In genomic region chr9:54801460-54801961, GRCm38 (mm10) we compare ENCODE assay signal across 17 mouse cellular contexts. TPM values are rescaled to one million over a fixed set of nuclear protein-coding genes. Genes with fewer than 3 reads are reported as not detected.
DNase-seq lines count a peak whose midpoint lies in the region; ATAC-seq and TF ChIP-seq lines count a peak whose summit lies in the region.
"Had no signal": no experiment of that assay in that cellular context is flagged by ENCODE, and none has a peak within 500 bp of the region (broad histone marks: within the 10 kb centered on the region; RNA-seq: fewer than 3 reads in every experiment).

No protein-coding gene starts in this region.

- no peak overlapping the region for H3K4me2 ChIP-seq in hindbrain, embryonic 14.5 days (replicated peaks)
- H3K4me2 ChIP-seq in limb, embryonic 12.5 days: 0 out of 2 replicates have a peak overlapping the region, but pooled peaks have one; percentile 13
- H3K4me2 ChIP-seq: forebrain, embryonic 13.5 days; lung, embryonic 14.5 days had no signal

- no peak for TF ChIP-seq POLR2A in cerebellum, adult 2 months (IDR thresholded peaks at IDR 0.05; ENCODE audit: borderline replicate concordance, insufficient read depth, low read length)

- DNase-seq in hindbrain, embryonic 10.5 days (ENCODE audit: low spot score): peak; percentile 58
- no peak for DNase-seq in hindbrain, embryonic 14.5 days (ENCODE audit: low spot score)
- DNase-seq in ES-E14 (ENCODE audit: low read depth, low spot score): peak; percentile 65
- DNase-seq in embryonic facial prominence, embryonic 10.5 days (ENCODE audit: low spot score): peak; percentile 87
- DNase-seq in kidney, adult 9 months: no peak
- DNase-seq in right cerebral cortex, postnatal 14 days: no peak
- DNase-seq in cerebellum, adult 2 months: no peak
- DNase-seq: cerebellum, postnatal 14 days; heart, adult 18-20 months; heart, postnatal 4 days; kidney, adult 11 months; left cerebral cortex, postnatal 4 days; lung, embryonic 14.5 days; thymus, postnatal 4 days had no signal

- ATAC-seq in hindbrain, embryonic 14.5 days (ENCODE audit: low FRiP score): no peak
- ATAC-seq in limb, embryonic 12.5 days (ENCODE audit: insufficient number of reproducible peaks, insufficient read depth, low FRiP score, low TSS enrichment, low read depth): peak; percentile 75; the same call in 1 of the 2 replicates
- ATAC-seq: forebrain, embryonic 13.5 days had no signal

- H3K4me3 ChIP-seq in hindbrain, embryonic 10.5 days: no peak overlapping the region
- no peak overlapping the region for H3K4me3 ChIP-seq in hindbrain, embryonic 14.5 days (replicated peaks; ENCODE audit: low read length)
- H3K4me3 ChIP-seq in ES-E14 (ENCODE audit: insufficient read depth in 1 of 2, low read depth in 1 of 2, low read length in 2 of 2, poor library complexity in 1 of 2, severe bottlenecking in 1 of 2): peak overlapping the region; percentile 50 to 58
- peak overlapping the region; percentile 19; the same call in 1 of the 2 replicates for H3K4me3 ChIP-seq in embryonic facial prominence, embryonic 10.5 days
- no peak overlapping the region for H3K4me3 ChIP-seq in limb, embryonic 12.5 days (replicated peaks)
- no peak overlapping the region for H3K4me3 ChIP-seq in cerebellum, adult 2 months (replicated peaks; ENCODE audit: insufficient read depth, low read depth, low read length)
- H3K4me3 ChIP-seq: forebrain, embryonic 13.5 days; megakaryocyte, embryonic 14.5 days had no signal

- H3K36me3 ChIP-seq in hindbrain, embryonic 10.5 days: no peaks in the 10 kb centered on the region
- H3K36me3 ChIP-seq in hindbrain, embryonic 14.5 days (replicated peaks; ENCODE audit: control insufficient read depth, insufficient read depth): no peaks in the 10 kb centered on the region
- H3K36me3 ChIP-seq in ES-E14 (ENCODE audit: control insufficient read depth, insufficient read depth, low read length, poor library complexity, severe bottlenecking): no peaks in the 10 kb centered on the region
- no peaks in the 10 kb centered on the region for H3K36me3 ChIP-seq in embryonic facial prominence, embryonic 10.5 days (replicated peaks)
- H3K36me3 ChIP-seq in limb, embryonic 12.5 days: no peaks in the 10 kb centered on the region

- TF ChIP-seq CTCF in cerebellum, adult 2 months (IDR thresholded peaks at IDR 0.05; ENCODE audit: borderline replicate concordance, insufficient read depth, low read depth, low read length): no peak

- in situ Hi-C loops in ES-E14 (cut with MboI; ENCODE audit: low sequenced_read_pairs in 2 of 2, unreplicated experiment in 2 of 2): loop anchor here in 1 of 2 experiments (10.0 kb wide), 1 partner anchor 57 kb away; no protein-coding TSS in a partner anchor

- 39% methylated on average over 10 of the region's 10 CpGs for WGBS in hindbrain, embryonic 10.5 days
- 48% methylated on average over 10 of the region's 10 CpGs for whole genome bisulfite sequencing in hindbrain, embryonic 14.5 days
- WGBS in embryonic facial prominence, embryonic 10.5 days: 19% methylated on average over 10 of the region's 10 CpGs
- 7% methylated on average over 10 of the region's 10 CpGs for WGBS in limb, embryonic 12.5 days
- 49% methylated on average over 10 of the region's 10 CpGs for WGBS in cerebellum, adult 2 months

- H3K27me3 ChIP-seq in hindbrain, embryonic 10.5 days (ENCODE audit: insufficient read depth, poor library complexity, severe bottlenecking): 0 out of 2 replicates have a peak, but pooled peaks cover 3% of the 10 kb centered on the region
- no peaks in the 10 kb centered on the region for H3K27me3 ChIP-seq in hindbrain, embryonic 14.5 days (ENCODE audit: control insufficient read depth, insufficient read depth, low read length)
- H3K27me3 ChIP-seq in embryonic facial prominence, embryonic 10.5 days (replicated peaks; ENCODE audit: low read depth, poor library complexity, severe bottlenecking): no peaks in the 10 kb centered on the region
- H3K27me3 ChIP-seq in limb, embryonic 12.5 days: no peaks in the 10 kb centered on the region
- H3K27me3 ChIP-seq in cerebellum, adult 2 months (ENCODE audit: control insufficient read depth, insufficient read depth, low read length): no peaks in the 10 kb centered on the region
- H3K27me3 ChIP-seq: forebrain, embryonic 13.5 days had no signal

- H3K27ac ChIP-seq in hindbrain, embryonic 10.5 days: peak overlapping the region; percentile 74
- no peak overlapping the region for H3K27ac ChIP-seq in hindbrain, embryonic 14.5 days
- peak overlapping the region; percentile 83 for H3K27ac ChIP-seq in ES-E14 (ENCODE audit: insufficient read depth, low read depth, low read length, poor library complexity, severe bottlenecking)
- peak overlapping the region; percentile 84 for H3K27ac ChIP-seq in embryonic facial prominence, embryonic 10.5 days (replicated peaks)
- peak overlapping the region; percentile 87 for H3K27ac ChIP-seq in limb, embryonic 12.5 days
- no peak overlapping the region for H3K27ac ChIP-seq in cerebellum, adult 2 months (ENCODE audit: insufficient read depth, low read length)
- H3K27ac ChIP-seq: forebrain, embryonic 13.5 days had no signal

- no peak overlapping the region for H3K9ac ChIP-seq in hindbrain, embryonic 14.5 days
- H3K9ac ChIP-seq in ES-E14 (ENCODE audit: insufficient read depth, low read depth, low read length, poor library complexity, severe bottlenecking): peak overlapping the region; percentile 80
- H3K9ac ChIP-seq in limb, embryonic 12.5 days (replicated peaks): no peak overlapping the region
- H3K9ac ChIP-seq: forebrain, embryonic 13.5 days; lung, embryonic 14.5 days had no signal

- peaks cover 34% of the 10 kb centered on the region for H3K4me1 ChIP-seq in hindbrain, embryonic 10.5 days (replicated peaks)
- no peaks in the 10 kb centered on the region for H3K4me1 ChIP-seq in hindbrain, embryonic 14.5 days (replicated peaks; ENCODE audit: control insufficient read depth, insufficient read depth, low read length)
- peaks cover 8 to 24% of the 10 kb centered on the region in 2 experiments for H3K4me1 ChIP-seq in ES-E14 (ENCODE audit: control insufficient read depth in 2 of 2, insufficient read depth in 2 of 2, low read length in 2 of 2, poor library complexity in 1 of 2)
- peaks cover 62% of the 10 kb centered on the region for H3K4me1 ChIP-seq in embryonic facial prominence, embryonic 10.5 days
- H3K4me1 ChIP-seq in limb, embryonic 12.5 days (replicated peaks): peaks cover 58% of the 10 kb centered on the region
- H3K4me1 ChIP-seq in cerebellum, adult 2 months (ENCODE audit: control insufficient read depth, insufficient read depth, low read length): no peaks in the 10 kb centered on the region
- H3K4me1 ChIP-seq: forebrain, embryonic 13.5 days had no signal

- no peaks in the 10 kb centered on the region for H3K9me3 ChIP-seq in hindbrain, embryonic 10.5 days
- no peaks in the 10 kb centered on the region for H3K9me3 ChIP-seq in hindbrain, embryonic 14.5 days (ENCODE audit: control insufficient read depth, low read length)
- no peaks in the 10 kb centered on the region for H3K9me3 ChIP-seq in ES-E14 (ENCODE audit: control insufficient read depth, insufficient read depth, low read depth, low read length)
- H3K9me3 ChIP-seq in embryonic facial prominence, embryonic 10.5 days: no peaks in the 10 kb centered on the region
- H3K9me3 ChIP-seq in limb, embryonic 12.5 days: no peaks in the 10 kb centered on the region
- H3K9me3 ChIP-seq: forebrain, embryonic 13.5 days had no signal

TF ChIP-seq in ES-E14, 5 proteins besides CTCF, POLR2A, EP300 and RAD21:
- TF ChIP-seq MAFK (IDR thresholded peaks at IDR 0.05; ENCODE audit: insufficient read depth, low read depth, low read length) (peak; percentile 70; the same call in 1 of the 2 replicates), ZNF384 (IDR thresholded peaks at IDR 0.05; ENCODE audit: low read depth, low read length) (no peak)

RNA-seq across cellular contexts. Expression of gene Crabp1, which starts 37.0 kb away (rescaled TPM):
- polyA plus RNA-seq in hindbrain, embryonic 10.5 days (2016; fragmentation: Nextera tagmentation; extraction: Ambion mirVana): 1,866 and 1,915 TPM in 2 replicates
- 300 and 364 TPM in 2 replicates for polyA plus RNA-seq in hindbrain, embryonic 14.5 days (2014; fragmentation: Nextera tagmentation; extraction: Ambion mirVana)
- total RNA-seq in ES-E14 (2012; rRNA removed): 16.9 and 22.5 TPM in 2 replicates
- polyA plus RNA-seq in embryonic facial prominence, embryonic 10.5 days (2016; fragmentation: Nextera tagmentation; extraction: Ambion mirVana): 1,341 and 1,562 TPM in 2 replicates
- 302 and 358 TPM in 2 replicates for polyA plus RNA-seq in limb, embryonic 12.5 days (2016; fragmentation: Nextera tagmentation; extraction: Ambion mirVana)
- polyA plus RNA-seq in cerebellum, adult 2 months (2012; rRNA removed): 4.9 and 5.5 TPM in 2 replicates
- total RNA-seq: heart, adult 18-20 months had no signal

Comparison
In these comparisons a context has a peak if more than half of its experiments do, and no peak if none do; other contexts are left out.
1. DNase-seq: peak in hindbrain, embryonic 10.5 days (single experiment), ES-E14 (single experiment) and embryonic facial prominence, embryonic 10.5 days (single experiment); none in hindbrain, embryonic 14.5 days (single experiment), kidney, adult 9 months (single experiment), right cerebral cortex, postnatal 14 days (single experiment) and cerebellum, adult 2 months (0 of 2).
2. H3K27ac ChIP-seq: peak in hindbrain, embryonic 10.5 days (single experiment), ES-E14 (single experiment), embryonic facial prominence, embryonic 10.5 days (single experiment) and limb, embryonic 12.5 days (single experiment); none in hindbrain, embryonic 14.5 days (single experiment) and cerebellum, adult 2 months (single experiment).
3. H3K4me3 ChIP-seq: peak in ES-E14 (2 of 2) and embryonic facial prominence, embryonic 10.5 days (single experiment); none in hindbrain, embryonic 10.5 days (single experiment), hindbrain, embryonic 14.5 days (single experiment), limb, embryonic 12.5 days (single experiment) and cerebellum, adult 2 months (single experiment).
4. RNA of gene Crabp1, which starts 37.0 kb away (polyA plus RNA-seq): 1,866 to 1,915 TPM in hindbrain, embryonic 10.5 days, 1,341 to 1,562 TPM in embryonic facial prominence, embryonic 10.5 days, 300 to 364 TPM in hindbrain, embryonic 14.5 days and 302 to 358 TPM in limb, embryonic 12.5 days; 4.9 to 5.5 TPM in cerebellum, adult 2 months; every median in the first group is over 10 times any median in the second.